Mouse (Mus musculus): Measurements from ENCODE around the gene Shisa5.
A peak's percentile ranks its signal among the peaks of the same experiment; 100 is the strongest.

Gene Shisa5

GRCm38 (mm10) chr9:109092799-109093198 is 54.4 kb downstream of the Shisa5 start:
- DNase-seq (ENCODE audit: low spot score in 2 of 2): no peak

- DNase-seq (ENCODE audit: low spot score in 2 of 2): no peak
Measured at GRCm38 (mm10) chr9:109093786-109094552, 55.6 kb downstream of the Shisa5 start.

GRCm38 (mm10) chr9:109094553-109095136 is 56.3 kb downstream of the Shisa5 start:
- DNase-seq (ENCODE audit: low spot score in 2 of 2): no peak

GRCm38 (mm10) chr9:109095137-109095982 is 57.0 kb downstream of the Shisa5 start, which contains the start of gene Plxnb1:
Gene Plxnb1 (plus strand): TSS chr9:109095389.
- peak; percentile 60 to 71 for DNase-seq (ENCODE audit: low spot score in 2 of 2)

GRCm38 (mm10) chr9:109096251-109096661 is 57.9 kb downstream of the Shisa5 start:
- no peak for DNase-seq (ENCODE audit: low spot score in 2 of 2)

GRCm38 (mm10) chr9:109096856-109097255 is 58.5 kb downstream of the Shisa5 start:
- no peak for DNase-seq (ENCODE audit: low spot score in 2 of 2)

GRCm38 (mm10) chr9:109097291-109097690 is 58.9 kb downstream of the Shisa5 start:
- no peak for DNase-seq (ENCODE audit: low spot score in 2 of 2)

GRCm38 (mm10) chr9:109097831-109098230 is 59.5 kb downstream of the Shisa5 start:
- DNase-seq (ENCODE audit: low spot score in 2 of 2): peak in 1 of 2 experiments; percentile 36

- DNase-seq (ENCODE audit: low spot score in 2 of 2): no peak
Measured at GRCm38 (mm10) chr9:109098366-109098765, 60.0 kb downstream of the Shisa5 start.

GRCm38 (mm10) chr9:109098969-109099368 is 60.6 kb downstream of the Shisa5 start:
- no peak for DNase-seq (ENCODE audit: low spot score in 2 of 2)

GRCm38 (mm10) chr9:109100307-109100928 is 62.1 kb downstream of the Shisa5 start:
- DNase-seq (ENCODE audit: low spot score in 2 of 2): no peak

- no peak for DNase-seq (ENCODE audit: low spot score in 2 of 2)
Measured at GRCm38 (mm10) chr9:109101933-109102445, 63.6 kb downstream of the Shisa5 start.

- DNase-seq (ENCODE audit: low spot score in 2 of 2): no peak
Measured at GRCm38 (mm10) chr9:109102541-109102940, 64.2 kb downstream of the Shisa5 start.

GRCm38 (mm10) chr9:109103250-109103649 is 64.9 kb downstream of the Shisa5 start:
- no peak for DNase-seq (ENCODE audit: low spot score in 2 of 2)

GRCm38 (mm10) chr9:109104083-109104482 is 65.7 kb downstream of the Shisa5 start:
- no peak for DNase-seq (ENCODE audit: low spot score in 2 of 2)

- DNase-seq (ENCODE audit: low spot score in 2 of 2): no peak
Measured at GRCm38 (mm10) chr9:109105011-109105410, 66.6 kb downstream of the Shisa5 start.

GRCm38 (mm10) chr9:109105648-109106047 is 67.3 kb downstream of the Shisa5 start:
- no peak for DNase-seq (ENCODE audit: low spot score in 2 of 2)

GRCm38 (mm10) chr9:109107341-109107740 is 69.0 kb downstream of the Shisa5 start:
- DNase-seq (ENCODE audit: low spot score in 2 of 2): no peak

Measured in right cerebral cortex, adult 2 months (tissue).